Mouse (Mus musculus) retina, postnatal 7 days (tissue): Measurements from ENCODE around the gene Vamp5.

Experiments used
- DNase-seq: peaks from one replicate; pipeline ENCODE4 v3.0.0-alpha.2; 2012; ENCODE audit warnings: low read depth, low spot score

The Vamp5 gene

DNA sequence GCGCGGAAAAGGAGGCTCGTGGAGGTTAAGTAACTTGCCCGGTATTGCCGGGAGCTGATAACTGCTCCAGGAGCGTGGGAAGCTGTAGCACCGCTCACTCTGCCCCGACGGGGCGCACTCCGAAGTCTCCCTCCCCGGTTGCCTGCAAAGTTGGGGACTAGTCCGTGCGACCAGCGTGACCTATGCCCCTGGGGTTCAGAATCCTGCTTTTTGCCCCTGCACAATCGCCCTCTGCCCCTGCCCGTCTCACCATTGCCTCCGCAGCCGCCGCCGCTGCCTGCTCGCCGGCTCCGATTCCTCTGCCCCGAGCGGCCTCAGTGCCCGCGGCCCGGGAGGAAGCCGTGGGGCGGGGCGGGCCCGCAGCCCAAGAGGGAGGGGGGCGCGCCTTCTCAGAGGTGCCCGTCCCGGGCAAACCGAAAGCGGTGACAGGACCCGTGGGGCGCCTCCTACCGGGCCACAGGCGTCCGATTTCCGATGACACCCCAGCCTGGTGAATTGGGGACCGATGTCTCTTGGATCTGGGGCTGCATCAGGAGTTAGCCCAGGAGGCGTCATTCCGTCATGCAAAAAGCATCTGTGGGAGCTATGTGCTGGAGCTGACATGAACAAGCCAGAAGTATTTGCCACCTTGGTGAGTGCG lies at the start of gene Vamp5:
Gene Vamp5, minus strand, starts transcription at position 338 of the 640 bp plus-strand sequence.
- DNase-seq = no peak

DNA sequence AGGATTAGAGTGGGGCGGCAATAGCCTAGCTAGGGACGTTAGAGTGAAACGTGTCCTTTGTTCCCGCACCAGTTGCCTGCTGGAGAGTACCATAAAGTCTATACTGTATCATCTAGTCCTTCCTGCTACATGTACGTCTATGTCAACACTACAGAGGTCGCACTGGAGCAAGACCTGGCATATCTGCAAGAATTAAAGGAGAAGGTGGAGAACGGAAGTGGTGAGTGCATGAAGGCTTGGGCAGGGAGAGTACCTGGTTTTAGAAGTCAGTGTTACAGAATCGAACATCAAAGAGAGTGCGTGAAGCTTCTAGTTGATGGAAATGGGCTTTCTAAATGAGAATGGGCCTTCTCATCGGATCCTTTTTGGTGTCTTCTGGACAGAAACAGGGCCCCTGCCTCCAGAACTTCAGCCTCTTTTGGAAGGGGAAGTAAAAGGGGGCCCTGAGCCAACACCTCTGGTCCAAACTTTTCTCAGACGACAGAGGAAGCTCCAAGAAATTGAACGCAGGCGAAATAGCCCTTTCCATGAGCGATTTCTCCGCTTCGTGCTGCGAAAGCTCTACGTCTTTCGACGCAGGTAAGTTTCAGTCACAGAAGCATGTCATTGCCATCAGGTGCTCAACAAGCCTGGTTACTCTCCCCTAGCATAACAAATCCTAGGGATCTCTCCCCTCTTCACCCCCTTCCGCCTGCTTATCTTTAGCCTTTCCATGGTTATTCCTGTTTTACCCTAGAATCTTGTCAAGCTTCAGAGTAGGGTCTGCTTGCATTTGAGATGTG lies 49.0 kb upstream of the Vamp5 start:
- DNase-seq = no peak

- peak; percentile 72 for DNase-seq
Observed at GRCm38 (mm10) chr6:72428036-72428435, 47.8 kb upstream of the Vamp5 start.

- DNase-seq = no peak
Observed at GRCm38 (mm10) chr6:72425646-72426045, 45.4 kb upstream of the Vamp5 start.

- no peak for DNase-seq
Observed at GRCm38 (mm10) chr6:72420901-72421300, 40.6 kb upstream of the Vamp5 start.

DNA sequence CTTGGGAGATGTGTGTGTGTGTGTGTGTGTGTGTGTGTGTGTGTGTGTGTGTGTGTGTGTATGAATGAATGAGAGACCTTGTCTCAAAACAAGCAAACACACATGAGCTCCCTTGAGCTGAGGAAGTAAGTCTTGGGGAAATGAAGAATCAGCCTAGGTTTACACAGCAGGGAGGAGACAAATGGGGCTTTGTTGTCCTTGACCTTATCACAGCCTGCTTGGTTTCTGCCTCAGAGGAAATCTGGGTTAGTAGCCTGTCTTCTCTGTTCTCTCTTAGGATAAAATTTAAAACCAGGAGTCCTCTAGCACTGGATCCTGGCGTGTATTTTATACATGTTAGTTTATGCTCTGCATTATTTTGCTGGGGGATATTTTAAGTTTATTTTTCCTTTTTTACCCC lies 39.5 kb upstream of the Vamp5 start:
- DNase-seq = no peak

DNA sequence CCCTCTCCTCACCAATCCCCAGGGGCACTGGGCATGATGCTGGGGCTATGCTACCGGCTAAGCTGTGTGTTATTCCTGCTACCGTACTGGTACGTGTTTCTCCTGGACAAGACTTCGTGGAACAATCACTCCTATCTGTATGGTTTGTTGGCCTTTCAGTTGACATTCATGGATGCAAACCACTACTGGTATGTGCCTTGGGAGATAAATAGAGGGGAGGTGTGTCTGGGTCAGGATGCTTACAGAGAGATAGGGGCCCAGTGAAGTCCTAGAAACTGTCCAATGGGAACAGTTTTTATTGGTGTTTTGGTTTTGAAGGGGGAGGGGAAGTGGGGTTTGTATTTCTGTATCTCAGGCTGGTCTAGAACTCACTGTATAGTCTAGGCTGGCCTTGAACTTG lies 38.0 kb upstream of the Vamp5 start:
- DNase-seq = no peak

DNA sequence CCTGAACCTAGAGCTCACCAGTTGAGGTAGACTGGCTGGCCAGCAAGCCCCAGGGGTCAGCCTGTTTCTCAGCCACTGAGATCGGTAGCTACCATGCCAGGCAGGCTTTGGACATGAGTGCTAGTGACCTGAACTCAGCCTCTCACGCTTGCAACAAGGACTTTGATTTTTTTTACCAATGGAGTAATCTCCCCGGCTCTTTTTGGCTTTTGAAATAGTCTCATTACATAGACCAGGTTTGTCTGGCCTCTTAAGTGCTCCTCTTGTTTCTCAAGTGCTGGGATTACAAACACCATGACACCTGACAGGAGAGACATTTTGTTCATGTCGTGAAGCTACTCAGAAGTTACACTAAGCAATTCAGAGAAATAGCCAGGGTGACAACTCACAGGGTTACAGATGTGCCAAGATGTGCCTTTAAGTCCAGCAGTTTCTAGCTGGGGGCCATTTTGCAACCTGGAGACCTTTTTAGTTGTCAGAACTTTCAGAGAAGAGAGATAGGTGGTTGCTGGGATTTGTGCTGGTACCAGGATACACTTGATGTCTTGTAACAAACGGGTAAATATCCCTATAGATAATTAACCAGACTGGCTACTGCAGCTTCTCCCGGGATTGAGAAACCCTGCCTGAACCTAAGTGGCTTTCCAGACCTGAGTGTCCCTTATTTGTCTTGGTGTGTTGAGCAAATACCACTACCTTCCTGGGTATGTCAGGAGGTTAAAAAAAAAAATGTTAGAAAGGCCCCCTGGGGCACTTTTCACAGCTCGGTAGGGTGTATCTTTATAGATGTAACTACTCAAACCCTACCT lies 35.9 kb upstream of the Vamp5 start:
- no peak for DNase-seq

GRCm38 (mm10) chr6:72415181-72415580 lies 34.9 kb upstream of the Vamp5 start:
- DNase-seq = no peak

DNA sequence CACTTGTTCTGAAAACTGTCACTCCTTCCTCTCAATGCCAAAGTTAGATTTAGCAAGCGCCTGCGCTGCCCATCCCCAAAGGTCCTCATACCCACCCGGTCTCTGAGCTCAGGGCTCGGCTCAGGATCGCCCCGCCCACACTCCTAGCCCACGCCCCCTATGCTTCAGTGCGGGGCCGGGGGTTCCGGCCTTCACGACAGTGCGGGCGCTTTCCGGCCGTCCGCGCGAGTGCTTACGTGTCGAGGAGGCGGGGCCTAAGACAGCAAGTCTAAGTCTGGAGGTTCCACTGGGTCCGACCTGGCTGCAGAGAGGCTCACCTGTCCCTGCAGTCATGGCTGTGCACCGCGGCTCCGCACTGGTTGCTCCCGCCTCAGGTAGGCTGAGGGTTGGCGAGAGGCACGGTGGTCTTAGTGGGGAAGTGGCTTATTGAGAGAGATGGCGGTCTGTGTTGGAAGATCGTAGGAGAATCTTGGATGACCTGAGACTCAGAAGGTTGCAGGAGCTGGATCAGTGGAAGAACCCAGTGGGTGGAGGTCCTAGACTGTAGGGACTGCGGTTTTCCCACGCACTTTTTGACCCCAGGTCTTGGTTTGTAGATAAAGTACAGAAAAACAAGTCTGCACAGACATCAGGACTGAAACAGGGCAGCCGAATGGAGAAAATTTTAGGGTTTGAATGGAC lies 33.9 kb upstream of the Vamp5 start, which contains the start of gene Ggcx:
Gene Ggcx, plus strand, starts transcription at position 233 of the 681 bp plus-strand sequence.
- DNase-seq = peak; percentile 89

GRCm38 (mm10) chr6:72410518-72410917 lies 30.2 kb upstream of the Vamp5 start:
- DNase-seq = no peak

- DNase-seq = no peak
Observed at GRCm38 (mm10) chr6:72410003-72410402, 29.7 kb upstream of the Vamp5 start.

DNA sequence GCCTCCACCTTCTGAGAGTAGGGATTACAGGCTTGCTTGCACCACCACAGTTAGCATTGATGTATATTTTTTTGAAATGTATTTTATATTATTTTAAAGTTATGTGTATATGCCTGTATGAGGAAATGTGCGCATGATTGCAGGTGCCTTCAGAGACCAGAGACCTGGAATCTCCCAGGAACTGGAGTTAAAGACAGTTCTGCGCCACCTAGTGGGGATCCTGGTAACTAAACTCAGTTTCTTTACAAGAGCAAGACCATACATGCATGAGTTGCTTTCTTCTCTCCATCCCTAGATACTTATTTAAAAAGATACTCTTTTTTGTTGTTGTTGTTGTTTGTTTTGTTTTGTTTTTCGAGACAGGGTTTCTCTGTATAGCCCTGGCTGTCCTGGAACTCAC lies 29.3 kb upstream of the Vamp5 start:
- DNase-seq = peak; percentile 54

GRCm38 (mm10) chr6:72407119-72407518 lies 26.9 kb upstream of the Vamp5 start:
- peak; percentile 79 for DNase-seq

DNA sequence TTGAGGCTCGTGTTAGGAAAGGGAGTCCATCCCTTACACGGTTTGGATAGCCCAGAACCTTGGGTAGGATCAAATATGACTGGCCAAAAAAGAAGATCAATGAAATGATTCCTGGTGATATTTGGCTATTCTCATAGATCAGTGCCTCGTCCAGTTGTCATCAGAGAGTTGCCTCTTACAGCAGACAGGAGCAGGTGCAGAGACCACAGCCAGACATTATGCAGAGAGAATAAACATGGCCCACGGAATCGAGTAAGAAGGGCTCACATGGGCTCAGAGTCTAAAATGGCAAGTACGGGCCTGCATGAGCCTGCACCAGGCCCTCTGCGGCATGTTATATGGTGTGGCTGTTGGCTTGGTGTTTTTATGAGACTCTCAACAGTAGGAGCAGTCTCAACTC lies 25.1 kb upstream of the Vamp5 start:
- DNase-seq = no peak

GRCm38 (mm10) chr6:72401875-72402274 lies 21.6 kb upstream of the Vamp5 start:
- peak; percentile 33 for DNase-seq

GRCm38 (mm10) chr6:72399967-72400366 lies 19.7 kb upstream of the Vamp5 start:
- no peak for DNase-seq

GRCm38 (mm10) chr6:72396837-72397251 lies 16.6 kb upstream of the Vamp5 start:
- DNase-seq = no peak

GRCm38 (mm10) chr6:72392341-72392740 lies 12.1 kb upstream of the Vamp5 start:
- no peak for DNase-seq

DNA sequence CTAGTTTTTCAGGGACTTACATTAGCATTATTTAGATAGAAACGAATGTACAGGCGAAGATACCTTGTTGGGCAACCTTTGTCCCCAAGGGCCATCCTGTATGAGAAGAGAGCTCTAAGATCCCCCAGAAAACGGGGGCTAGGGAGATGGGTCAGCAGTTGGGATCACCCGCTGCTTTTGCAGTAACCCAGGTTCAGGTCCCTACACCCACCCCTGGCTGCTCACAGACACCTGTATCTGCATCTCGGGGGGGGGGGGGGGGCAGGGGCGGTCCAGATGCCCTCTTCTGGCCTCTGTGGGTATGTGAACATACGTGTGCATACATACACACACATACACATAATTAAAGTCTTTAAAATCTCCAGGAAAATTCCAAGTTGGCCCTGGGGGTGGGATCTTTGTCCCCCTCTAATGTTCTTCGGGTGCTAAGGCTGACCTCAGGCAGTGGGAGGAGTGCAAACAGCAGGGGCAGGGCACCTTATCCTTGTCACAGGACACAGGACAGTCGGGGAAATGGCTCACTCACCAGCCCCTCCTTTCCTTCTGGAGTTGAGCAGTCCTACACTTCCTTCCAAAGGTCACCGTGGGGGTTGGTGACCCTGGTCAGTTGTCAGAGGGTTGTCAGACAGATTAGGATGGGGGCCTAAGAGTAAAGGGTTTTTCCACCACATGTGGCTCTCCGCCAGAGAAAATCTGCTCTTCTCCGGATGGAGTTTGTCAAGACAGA lies 10.7 kb upstream of the Vamp5 start:
- no peak for DNase-seq
